Mouse (Mus musculus) CH12.LX (cell line): Measurements from ENCODE around the gene Apba2. TPM values are rescaled to one million over a fixed set of nuclear protein-coding genes. Genes with fewer than 3 reads are reported as not detected.

Experiments used
- DNase-seq: peaks from one replicate; pipeline ENCODE4 v3.0.0-alpha.2; 2013; ENCODE audit errors: extremely low read depth
- H3K27ac ChIP-seq: 2 replicates; pipeline ENCODE4 v1.5.1; 2012; ENCODE audit warnings: low read depth, mild to moderate bottlenecking, control low read depth, moderate library complexity; ENCODE audit not compliant: insufficient read depth
- H3K27me3 ChIP-seq: replicated peaks from 2 replicates; pipeline ENCODE3; 2012; ENCODE audit warnings: inconsistent platforms
- H3K36me3 ChIP-seq, 2 experiments: replicated peaks in 1 of 2; 2 replicates each; pipeline versions ENCODE3 to v1.6.1; 2012; ENCODE audit warnings: inconsistent platforms in 1 of 2, low read length in 1 of 2, mild to moderate bottlenecking in 1 of 2, mixed read lengths in 1 of 2, moderate library complexity in 1 of 2; ENCODE audit not compliant: control insufficient read depth in 1 of 2, insufficient read depth in 1 of 2
- H3K4me1 ChIP-seq, 2 experiments: 2 replicates each; pipeline ENCODE4 v1.6.1; 2012; ENCODE audit warnings: inconsistent platforms in 1 of 2, moderate library complexity in 1 of 2; ENCODE audit not compliant: insufficient read depth in 2 of 2, control insufficient read depth in 1 of 2
- H3K4me2 ChIP-seq: 2 replicates; pipeline ENCODE4 v1.6.1; 2012; ENCODE audit warnings: low read depth, mild to moderate bottlenecking, control low read depth; ENCODE audit not compliant: poor library complexity, insufficient read depth, severe bottlenecking
- H3K4me3 ChIP-seq, 3 experiments: fragments of 150-350 bp in 1 of 3; sonication (generic) in 1 of 3; replicated peaks in 1 of 3; 2 replicates each; pipeline versions ENCODE3 to v1.5.1; 2011 to 2012; ENCODE audit warnings: low read depth in 2 of 3, low read length in 2 of 3, mild to moderate bottlenecking in 2 of 3, moderate library complexity in 2 of 3, control low read depth in 1 of 3, improper control_type of control experiment in 1 of 3, inconsistent platforms in 1 of 3, mixed read lengths in 1 of 3; ENCODE audit not compliant: poor library complexity in 1 of 3
- H3K79me2 ChIP-seq: replicated peaks from 2 replicates; pipeline ENCODE4 v1.6.1; 2012; ENCODE audit warnings: mild to moderate bottlenecking, moderate library complexity; ENCODE audit not compliant: control insufficient read depth, poor library complexity, insufficient read depth, severe bottlenecking; ENCODE audit errors: extremely low read depth
- H3K9ac ChIP-seq: 2 replicates; pipeline ENCODE4 v1.6.1; 2012; ENCODE audit warnings: low read depth, mild to moderate bottlenecking, control low read depth, moderate library complexity; ENCODE audit not compliant: insufficient read depth
- H3K9me3 ChIP-seq: replicated peaks from 2 replicates; pipeline ENCODE3; 2012; ENCODE audit warnings: low read length, inconsistent platforms, mixed read lengths
- E2F4 ChIP-seq: IDR thresholded peaks from 2 replicates; pipeline ENCODE4 v1.6.1; 2011; ENCODE audit warnings: low read depth, low read length, improper control_type of control experiment; ENCODE audit not compliant: insufficient replicate concordance
- ELF1 ChIP-seq: IDR thresholded peaks from 2 replicates; pipeline ENCODE4 v1.6.1; 2014; ENCODE audit warnings: low read depth, mild to moderate bottlenecking, inconsistent platforms, low read length, improper control_type of control experiment
- EP300 ChIP-seq: IDR thresholded peaks from 2 replicates; pipeline ENCODE4 v1.6.1; 2011; ENCODE audit warnings: low read length, improper control_type of control experiment
- ETS1 ChIP-seq: conservative IDR thresholded peaks from 2 replicates; pipeline ENCODE4 v1.6.1; 2012; ENCODE audit warnings: low read depth, mild to moderate bottlenecking, inconsistent platforms, low read length, improper control_type of control experiment, moderate library complexity
- GABPA ChIP-seq: IDR thresholded peaks from 2 replicates; pipeline ENCODE4 v1.6.1; 2012; ENCODE audit warnings: low read depth, low read length, improper control_type of control experiment, inconsistent platforms; ENCODE audit not compliant: insufficient replicate concordance
- HCFC1 ChIP-seq: IDR thresholded peaks from 2 replicates; pipeline ENCODE4 v1.6.1; 2012; ENCODE audit warnings: low read depth, mild to moderate bottlenecking, inconsistent platforms, low read length, improper control_type of control experiment
- IRF4 ChIP-seq: IDR thresholded peaks from 2 replicates; pipeline ENCODE4 v1.6.1; 2014; ENCODE audit warnings: low read depth, mild to moderate bottlenecking, inconsistent platforms, low read length, improper control_type of control experiment
- KAT2A ChIP-seq: IDR thresholded peaks from 2 replicates; pipeline ENCODE4 v1.6.1; 2012; ENCODE audit warnings: low read length, improper control_type of control experiment, inconsistent platforms; ENCODE audit not compliant: insufficient replicate concordance
- MAFK ChIP-seq: IDR thresholded peaks from 2 replicates; pipeline ENCODE4 v1.6.1; 2011; ENCODE audit warnings: low read length, improper control_type of control experiment; ENCODE audit not compliant: insufficient replicate concordance
- MAX ChIP-seq: IDR thresholded peaks from 2 replicates; pipeline ENCODE4 v1.6.1; 2011; ENCODE audit warnings: low read length, improper control_type of control experiment
- MAZ ChIP-seq: IDR thresholded peaks from 2 replicates; pipeline ENCODE4 v1.6.1; 2012; ENCODE audit warnings: low read depth, mild to moderate bottlenecking, inconsistent platforms, low read length, improper control_type of control experiment, moderate library complexity
- MEF2A ChIP-seq: IDR thresholded peaks from 2 replicates; pipeline ENCODE4 v1.6.1; 2014; ENCODE audit warnings: low read depth, mild to moderate bottlenecking, inconsistent platforms, low read length, improper control_type of control experiment, borderline replicate concordance
- MXI1 ChIP-seq: IDR thresholded peaks from 2 replicates; pipeline ENCODE4 v1.6.1; 2011; ENCODE audit warnings: mild to moderate bottlenecking, low read depth, low read length, improper control_type of control experiment
- NELFE ChIP-seq: IDR thresholded peaks from 2 replicates; pipeline ENCODE4 v1.6.1; 2011; ENCODE audit warnings: low read depth, low read length, improper control_type of control experiment
- PAX5 ChIP-seq: IDR thresholded peaks from 2 replicates; pipeline ENCODE4 v1.6.1; 2012; ENCODE audit warnings: low read length, inconsistent platforms, mixed read lengths
- POLR2A ChIP-seq: IDR thresholded peaks from 2 replicates; pipeline ENCODE4 v1.6.1; 2011; ENCODE audit warnings: low read depth, mild to moderate bottlenecking, improper control_type of control experiment, low read length
- POLR2AphosphoS2 ChIP-seq: IDR thresholded peaks from 2 replicates; pipeline ENCODE4 v1.6.1; 2011; ENCODE audit warnings: low read depth, low read length, improper control_type of control experiment
- RCOR1 ChIP-seq: conservative IDR thresholded peaks from 2 replicates; pipeline ENCODE4 v1.6.1; 2012; ENCODE audit warnings: low read depth, mild to moderate bottlenecking, inconsistent platforms, low read length, improper control_type of control experiment
- TBP ChIP-seq: conservative IDR thresholded peaks from 2 replicates; pipeline ENCODE4 v1.6.1; 2011; ENCODE audit warnings: low read depth, low read length, improper control_type of control experiment
- UBTF ChIP-seq: IDR thresholded peaks from 2 replicates; pipeline ENCODE4 v1.6.1; 2012; ENCODE audit warnings: low read depth, mild to moderate bottlenecking, inconsistent platforms, low read length, improper control_type of control experiment, moderate library complexity
- USF1 ChIP-seq: IDR thresholded peaks from 2 replicates; pipeline ENCODE4 v1.6.1; 2014; ENCODE audit warnings: low read depth, mild to moderate bottlenecking, inconsistent platforms, low read length, improper control_type of control experiment
- USF2 ChIP-seq: conservative IDR thresholded peaks from 2 replicates; pipeline ENCODE4 v1.6.1; 2011; ENCODE audit warnings: low read depth, low read length, improper control_type of control experiment
- ZC3H11A ChIP-seq: IDR thresholded peaks from 2 replicates; pipeline ENCODE4 v1.6.1; 2012; ENCODE audit warnings: low read depth, mild to moderate bottlenecking, inconsistent platforms, low read length, improper control_type of control experiment
- ZKSCAN1 ChIP-seq: IDR thresholded peaks from 2 replicates; pipeline ENCODE4 v1.6.1; 2012; ENCODE audit warnings: low read depth, inconsistent platforms, low read length, improper control_type of control experiment, borderline replicate concordance
- ZMIZ1 ChIP-seq: IDR thresholded peaks from 2 replicates; pipeline ENCODE4 v1.6.1; 2012; ENCODE audit warnings: low read depth, mild to moderate bottlenecking, inconsistent platforms, low read length, improper control_type of control experiment
- ZNF384 ChIP-seq: IDR thresholded peaks from 2 replicates; pipeline ENCODE4 v1.6.1; 2012; ENCODE audit warnings: low read depth, low read length, improper control_type of control experiment, inconsistent platforms
- dilution Hi-C: fragments of 300-500 bp; cut with MboI; formaldehyde crosslinking; loops from 2 replicates; pipeline ENCODE4 v1.14.3; 2020; ENCODE audit warnings: low sequenced_read_pairs; ENCODE audit not compliant: extremely low pct_unique_long_range_greater_than_20kb, extremely low pct_ligation_motif_present
- in situ Hi-C: fragments of 300-500 bp; cut with MboI; formaldehyde crosslinking; loops from 3 replicates; pipeline ENCODE4 v1.14.3; 2019; ENCODE audit warnings: low sequenced_read_pairs, low pct_ligation_motif_present, low pct_unique_long_range_greater_than_20kb, mixed read lengths
- polyA plus RNA-seq: library from polyadenylated mRNA; unstranded; fragments of >175 nt; gene quantifications from 2 replicates; pipeline ENCODE4 v1.2.1, GENCODE M21; 2012; ENCODE audit warnings: low read depth; ENCODE audit not compliant: insufficient read length
- total RNA-seq, 2 experiments: library from RNA; depleted of rRNA; stranded (reverse); fragments of 300-350 nt in 1 of 2; fragments of >200 nt in 1 of 2; gene quantifications; 2 replicates each; pipeline ENCODE4 v1.2.3; 2012 to 2014

Apba2 gene
- total and polyA plus RNA-seq, 3 experiments: 0.19 TPM; not detected in 2

GRCm38 (mm10) chr7:64576519-64576951, 75.0 kb downstream of the Apba2 start:
- dilution Hi-C loops (no loop called here), in situ Hi-C loops (no loop called here)
- Histone ChIP-seq H3K36me3 (no peaks in the 10 kb centered on the region), H3K27ac (no peak overlapping the region), H3K4me2 (no peak overlapping the region), H3K4me1 (no peaks in the 10 kb centered on the region), H3K79me2 (no peaks in the 10 kb centered on the region), H3K4me3 (no peak overlapping the region), H3K27me3 (peaks cover 8% of the 10 kb centered on the region), H3K9ac (no peak overlapping the region), H3K9me3 (no peaks in the 10 kb centered on the region)
- no peak for DNase-seq
- TF ChIP-seq MAFK: no peak
- TF ChIP-seq USF2: no peak
- TF ChIP-seq MAX: no peak
- TF ChIP-seq USF1: no peak
- TF ChIP-seq RCOR1: no peak
- no peak for TF ChIP-seq EP300
- TF ChIP-seq GABPA: no peak
- TF ChIP-seq ZMIZ1: no peak
- TF ChIP-seq POLR2A: no peak
- no peak for TF ChIP-seq ETS1
- no peak for TF ChIP-seq ELF1

- dilution Hi-C loops (no loop called here), in situ Hi-C loops (no loop called here)
- TF ChIP-seq MEF2A (no peak), MAX (no peak), UBTF (no peak), ZMIZ1 (no peak), POLR2AphosphoS2 (no peak), IRF4 (no peak), USF2 (no peak)
- no peaks in the 10 kb centered on the region for H3K36me3 ChIP-seq
- no peak overlapping the region for H3K27ac ChIP-seq
- H3K9me3 ChIP-seq: no peaks in the 10 kb centered on the region
- H3K27me3 ChIP-seq: peaks cover 4% of the 10 kb centered on the region
- H3K79me2 ChIP-seq: no peaks in the 10 kb centered on the region
- no peak overlapping the region for H3K4me2 ChIP-seq
- no peak overlapping the region for H3K4me3 ChIP-seq
- H3K4me1 ChIP-seq: no peaks in the 10 kb centered on the region
- H3K9ac ChIP-seq: no peak overlapping the region
- no peak for DNase-seq
Measured at GRCm38 (mm10) chr7:64578176-64578575, 76.7 kb downstream of the Apba2 start.

DNA sequence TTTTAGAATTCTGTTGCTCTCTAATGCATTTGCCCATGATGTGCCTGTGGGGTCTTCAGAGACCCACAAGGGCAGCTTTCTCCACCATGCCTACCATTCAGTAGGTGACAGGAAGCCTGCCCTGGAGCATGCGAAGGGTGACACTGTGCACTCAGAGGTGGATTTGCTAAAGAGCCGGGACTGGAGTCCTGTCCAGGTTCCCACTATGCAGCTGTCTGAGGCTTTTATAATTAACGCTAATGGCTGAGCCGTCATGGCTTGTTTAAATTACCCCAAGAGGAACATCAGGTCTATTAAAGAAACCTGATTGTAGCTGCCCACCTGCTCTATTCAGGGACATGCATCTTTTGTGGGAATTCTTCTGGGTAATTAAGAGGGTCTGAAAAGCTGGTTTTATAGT, 78.4 kb downstream of the Apba2 start:
- H3K27me3 ChIP-seq: no peaks in the 10 kb centered on the region
- H3K4me1 ChIP-seq: no peaks in the 10 kb centered on the region
- in situ Hi-C loops: no loop called here
- dilution Hi-C loops: no loop called here
- no peak overlapping the region for H3K4me2 ChIP-seq
- no peak overlapping the region for H3K27ac ChIP-seq
- no peak overlapping the region for H3K9ac ChIP-seq
- no peaks in the 10 kb centered on the region for H3K9me3 ChIP-seq
- H3K4me3 ChIP-seq: no peak overlapping the region
- no peaks in the 10 kb centered on the region for H3K36me3 ChIP-seq
- no peak for TF ChIP-seq PAX5
- no peak for TF ChIP-seq HCFC1
- TF ChIP-seq MAZ: no peak
- TF ChIP-seq KAT2A: no peak
- no peak for TF ChIP-seq ETS1
- no peak for TF ChIP-seq USF2
- TF ChIP-seq E2F4: no peak
- TF ChIP-seq MXI1: no peak
- no peak for TF ChIP-seq POLR2A
- TF ChIP-seq MAFK: no peak
- no peak for TF ChIP-seq TBP
- TF ChIP-seq ZNF384: no peak
- TF ChIP-seq ZKSCAN1: no peak
- TF ChIP-seq ZC3H11A: no peak
- TF ChIP-seq NELFE: no peak
- TF ChIP-seq EP300: no peak
- TF ChIP-seq, all 38 proteins: peak for 0
- DNase-seq: no peak
- H3K79me2 ChIP-seq: no peaks in the 10 kb centered on the region
